Mouse (Mus musculus): ENCODE measurements around the gene Dlg5. TPM values are rescaled to one million over a fixed set of nuclear protein-coding genes. Genes with fewer than 3 reads are reported as not detected.

Gene Dlg5
- total RNA-seq, 2 experiments from 2014 or later = 31.9 to 37.6 TPM

DNA sequence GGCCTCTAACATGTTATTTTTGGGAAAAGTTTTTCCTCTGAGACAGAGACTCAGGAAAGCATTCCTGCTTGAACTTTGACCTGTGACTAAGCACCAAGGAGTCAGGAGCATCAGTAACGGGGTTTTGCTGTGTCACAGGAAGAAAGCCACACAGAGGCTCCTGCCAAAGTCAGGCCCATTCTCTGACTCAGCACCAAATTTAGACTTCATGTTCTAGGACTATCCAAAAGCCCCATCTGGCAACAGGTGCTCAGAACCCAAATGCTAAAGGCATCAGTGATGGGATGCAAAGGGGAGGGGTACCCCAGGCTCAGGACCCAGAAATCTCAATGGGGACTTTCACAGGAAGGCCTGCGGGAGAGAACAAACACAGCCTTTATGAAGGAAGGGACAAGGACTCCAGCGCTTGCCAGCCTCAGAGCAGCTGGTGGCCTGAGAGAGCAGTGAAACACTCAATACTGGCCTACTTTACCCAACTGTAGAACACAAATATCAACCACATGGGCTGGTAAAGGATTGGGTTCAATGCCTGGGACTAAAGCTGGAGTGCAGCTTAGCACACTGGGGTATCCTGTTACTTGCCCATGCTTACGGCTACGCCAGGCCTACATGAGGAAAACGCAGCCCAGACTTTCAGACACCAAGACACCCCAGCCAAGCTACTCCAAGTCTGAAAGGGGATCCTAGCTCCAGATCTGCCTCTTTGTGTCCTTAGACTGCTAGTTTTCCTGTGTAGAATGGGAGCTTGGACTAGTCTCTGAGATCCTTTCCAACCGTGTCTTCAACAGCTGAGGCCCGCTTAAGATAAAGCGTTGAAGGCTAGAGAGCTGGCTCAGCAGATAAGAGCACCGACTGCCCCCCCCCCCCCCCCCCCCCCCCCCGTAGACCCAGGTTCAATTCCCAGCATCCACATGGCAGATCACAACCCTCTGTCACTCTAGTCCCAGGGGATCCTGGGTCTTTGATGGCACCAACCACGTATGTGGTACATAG is 12.8 kb downstream of the Dlg5 start:
- DNase-seq = no peak

DNA sequence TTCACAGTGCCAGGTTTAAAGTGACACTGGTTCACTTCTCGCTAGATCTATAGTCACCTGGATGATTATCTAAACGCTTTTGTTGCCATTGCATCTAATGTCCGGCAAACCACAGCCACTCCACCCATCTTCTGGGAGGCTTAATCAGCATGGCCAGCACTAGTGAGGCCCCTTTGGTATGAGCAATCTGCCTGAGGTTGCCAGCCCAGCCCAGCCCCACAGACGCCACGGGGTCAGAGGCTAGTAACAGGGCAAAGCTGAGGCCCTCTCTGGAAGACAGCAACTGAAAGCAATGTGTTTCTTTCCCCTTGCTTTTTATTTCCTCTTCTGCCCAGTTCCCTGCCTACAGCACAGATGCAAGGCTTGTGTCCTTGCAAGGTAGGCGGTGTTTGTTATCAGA is 17.2 kb downstream of the Dlg5 start:
- DNase-seq = no peak

DNA sequence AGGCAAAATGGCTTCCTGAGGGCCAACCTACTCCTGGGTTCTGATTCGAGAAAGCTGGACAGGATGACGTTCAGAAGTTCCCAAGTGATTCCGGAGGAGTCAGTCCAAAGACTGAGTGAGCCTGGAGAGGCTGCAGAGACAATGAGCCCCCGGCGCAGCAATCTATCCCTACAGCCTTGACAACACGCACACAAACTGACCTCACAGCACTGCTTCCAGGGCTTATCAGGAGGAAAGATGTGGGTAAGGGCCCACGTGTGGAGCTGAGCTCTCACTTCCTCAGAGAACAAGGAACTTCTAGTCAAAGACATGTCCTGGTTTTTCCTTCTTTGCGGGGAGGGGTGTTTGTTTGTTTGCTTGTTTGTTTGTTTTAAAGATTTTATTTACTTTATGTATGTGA is 18.7 kb downstream of the Dlg5 start:
- no peak for DNase-seq

DNA sequence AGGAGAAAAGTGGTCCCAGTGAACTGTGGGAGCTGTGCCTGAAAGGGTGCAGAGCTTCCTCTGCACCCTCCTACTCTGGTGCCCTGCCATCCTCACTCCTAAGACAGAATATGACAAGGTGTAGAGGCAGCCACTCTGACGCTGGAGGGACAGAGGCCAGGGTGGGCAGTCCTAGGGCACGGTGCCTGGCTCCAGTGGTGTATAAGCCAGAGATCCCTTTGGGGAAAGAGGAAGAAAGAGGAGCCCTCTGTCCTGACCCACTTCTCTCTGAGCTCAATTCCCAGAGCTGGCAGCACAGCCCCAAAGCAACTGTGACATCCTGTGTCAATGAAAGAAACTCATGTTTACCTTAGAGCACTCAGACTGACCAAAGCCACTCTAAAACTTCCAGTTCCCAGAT is 19.4 kb downstream of the Dlg5 start:
- no peak for DNase-seq

DNA sequence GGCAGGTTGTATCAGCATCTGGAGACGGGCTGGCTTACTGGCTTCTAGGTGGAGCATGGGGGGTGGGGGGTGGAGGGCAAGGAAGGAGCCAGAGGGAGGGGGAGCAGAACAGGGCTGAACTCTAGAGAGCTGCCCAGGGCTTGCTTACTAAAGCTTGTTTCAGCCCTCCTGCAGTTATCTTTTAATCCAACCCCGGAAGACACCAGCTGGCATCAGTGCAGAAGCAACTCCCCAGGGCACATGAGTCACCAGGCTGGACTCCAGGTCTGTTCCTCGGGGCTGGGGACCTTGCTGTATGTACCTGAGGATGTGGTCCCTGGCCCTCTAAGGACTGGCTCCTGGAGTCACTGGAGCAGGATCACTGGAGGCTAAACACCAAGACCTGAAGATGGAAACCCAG is 23.0 kb downstream of the Dlg5 start:
- peak; percentile 50 for DNase-seq

DNA sequence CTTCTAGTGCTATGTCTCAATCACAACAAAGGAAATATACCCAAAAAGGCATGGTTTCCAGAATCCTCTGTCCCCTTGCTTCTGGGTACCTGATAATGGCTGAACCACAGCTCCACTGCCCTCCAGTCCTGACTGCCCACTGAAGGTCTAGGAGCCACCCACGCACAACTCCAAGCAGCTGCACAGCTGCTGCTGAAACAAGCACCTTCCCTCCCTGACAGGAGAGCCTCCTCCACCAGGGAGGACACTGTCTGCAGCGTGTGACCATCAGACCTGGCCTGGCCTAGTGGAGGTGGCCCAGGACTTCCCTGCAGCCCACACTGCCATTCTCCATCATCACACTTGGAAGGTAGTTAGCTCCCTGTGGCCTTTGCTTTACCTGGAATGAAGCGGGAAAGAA is 23.4 kb downstream of the Dlg5 start:
- no peak for DNase-seq

DNA sequence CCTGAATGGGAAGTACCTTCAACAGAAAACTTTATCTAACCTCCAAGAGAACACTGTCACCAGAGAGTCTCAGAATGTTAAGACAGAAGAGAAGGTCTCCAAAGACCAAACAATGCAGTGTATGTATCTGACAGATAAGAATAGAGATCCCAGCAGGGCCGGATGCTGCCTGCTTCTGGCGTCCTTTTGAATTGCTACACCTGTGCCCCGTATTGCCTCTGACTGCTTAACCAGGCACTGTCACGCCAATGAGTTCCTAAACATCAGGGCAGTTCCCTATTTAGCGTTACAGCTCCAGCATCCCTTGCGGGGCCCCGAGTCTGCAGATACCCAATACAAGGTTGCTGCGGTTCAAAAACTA is 28.4 kb downstream of the Dlg5 start:
- no peak for DNase-seq

DNA sequence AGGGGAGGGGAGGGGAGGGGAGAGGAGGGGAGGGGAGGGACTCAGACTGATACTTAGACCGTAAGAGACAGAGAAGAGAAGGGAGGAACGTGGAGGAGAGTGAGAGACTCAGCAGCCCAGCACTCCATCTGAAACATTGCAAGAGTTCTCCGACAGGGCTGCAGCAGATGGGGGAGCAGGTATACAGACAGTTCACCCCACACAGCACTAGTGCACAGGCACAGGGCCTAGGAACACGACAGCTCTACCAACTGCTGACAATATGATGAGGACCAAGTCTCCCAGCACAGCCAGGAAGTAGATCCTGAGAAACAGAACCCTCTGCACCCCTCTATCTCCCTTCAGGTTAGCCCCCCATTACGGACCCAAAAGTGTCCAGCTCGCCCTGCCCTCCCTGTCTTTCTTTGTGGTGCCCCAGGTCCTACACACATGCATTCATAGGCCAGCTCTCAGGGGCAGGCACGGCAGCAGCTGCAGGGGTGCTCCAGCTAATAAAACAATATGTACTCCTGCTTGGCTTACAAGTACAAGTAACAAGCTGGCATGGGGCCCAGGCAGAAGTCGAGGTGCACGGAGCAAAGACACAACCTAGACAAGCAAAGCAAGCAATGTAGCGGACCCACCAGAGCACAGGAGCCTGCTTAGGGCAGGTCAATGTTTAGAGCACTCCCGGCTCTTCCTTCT is 28.9 kb downstream of the Dlg5 start:
- DNase-seq = no peak

DNA sequence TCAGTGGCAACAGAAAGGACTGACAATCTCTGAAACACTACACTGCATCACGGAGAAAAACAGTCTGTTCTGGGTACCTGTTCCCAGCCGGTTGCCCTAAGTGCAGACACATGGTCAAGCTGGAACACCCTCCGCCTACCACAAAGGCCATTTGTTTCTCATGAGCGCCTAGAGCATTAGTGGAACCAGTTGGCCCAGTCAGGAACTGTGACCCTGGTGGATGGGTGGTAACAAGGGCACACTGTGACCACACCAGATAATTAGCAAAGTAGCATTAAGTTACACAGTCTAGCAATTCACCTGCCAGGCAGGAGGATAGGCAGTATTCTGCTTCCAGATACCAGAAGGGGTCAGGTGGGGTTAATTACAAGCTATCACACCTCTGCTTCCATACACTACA is 29.7 kb downstream of the Dlg5 start:
- no peak for DNase-seq

DNA sequence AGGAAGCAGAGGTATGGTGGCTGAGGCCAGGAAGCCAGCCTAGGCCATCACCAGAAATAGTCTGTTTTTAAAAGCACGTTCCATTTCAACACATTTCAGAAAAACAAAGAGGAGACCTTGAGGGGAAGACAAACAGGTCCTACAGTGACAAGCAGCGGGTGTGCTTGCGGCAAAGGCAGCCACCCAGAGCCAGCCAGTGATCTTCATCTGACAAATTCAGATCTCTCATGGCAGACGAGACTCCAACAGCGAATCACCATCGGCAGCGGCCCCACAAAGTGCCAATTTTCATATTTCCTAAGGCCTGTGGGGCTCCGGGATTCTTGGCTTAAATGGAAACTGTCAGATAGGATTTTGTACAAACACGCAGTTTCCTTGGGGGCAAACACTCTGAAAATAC is 31.3 kb downstream of the Dlg5 start:
- peak; percentile 36 for DNase-seq

DNA sequence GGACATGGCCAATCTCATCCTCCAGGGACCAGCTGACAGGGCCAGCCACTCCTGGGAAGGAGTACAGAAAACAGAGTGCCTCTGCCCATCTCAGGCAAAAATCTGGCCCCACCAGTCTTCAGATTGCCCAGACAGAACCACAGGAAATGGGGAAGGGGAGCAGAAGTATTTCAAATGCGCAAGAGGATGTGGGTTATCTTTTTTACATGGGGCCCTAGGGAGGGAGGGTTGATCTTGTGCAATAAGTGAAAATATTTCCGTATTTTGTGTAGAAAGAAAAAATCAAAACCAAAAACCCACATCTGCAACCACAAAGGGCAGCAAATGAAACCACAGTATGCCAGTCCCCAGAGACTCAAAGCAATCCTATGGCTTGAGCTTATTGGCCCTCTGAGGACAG is 32.4 kb downstream of the Dlg5 start:
- peak; percentile 30 for DNase-seq

DNA sequence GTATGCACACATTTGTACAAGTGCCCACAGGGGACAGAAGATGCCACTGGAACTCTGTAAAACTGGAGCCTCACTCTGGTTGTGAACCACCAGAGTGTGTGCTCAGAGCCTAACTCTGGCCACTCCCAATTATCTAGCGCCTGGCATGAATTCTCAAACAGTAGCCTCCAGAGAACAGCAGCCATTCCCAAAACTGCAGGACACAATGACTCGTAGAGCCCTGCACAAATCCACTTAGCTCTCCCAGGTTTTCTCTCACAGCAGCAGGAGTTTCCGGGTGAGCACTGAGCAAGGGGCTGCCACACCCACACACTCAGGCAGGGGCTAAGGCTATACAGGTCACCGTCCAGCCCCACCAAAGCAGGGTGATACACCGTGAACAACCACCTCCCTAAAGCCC is 32.9 kb downstream of the Dlg5 start:
- DNase-seq = no peak

DNA sequence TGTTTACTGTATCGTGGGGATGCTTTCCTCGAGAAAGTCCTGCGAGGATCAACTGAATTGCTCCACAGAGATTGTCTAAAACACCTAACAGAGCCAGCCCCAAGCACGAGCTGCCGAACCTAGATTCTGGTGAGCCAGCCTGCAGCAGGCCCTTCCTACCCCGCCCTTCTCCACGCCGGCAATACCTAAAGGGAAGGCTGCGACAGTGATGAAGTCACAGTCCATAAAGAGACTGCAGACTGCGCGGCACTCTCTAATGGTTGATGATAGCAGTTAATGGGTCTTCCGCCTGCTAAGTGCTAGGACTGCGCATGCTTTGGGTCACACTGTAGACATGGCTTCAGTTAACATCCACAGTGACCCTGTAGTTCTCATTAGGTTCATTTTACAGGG is 38.4 kb downstream of the Dlg5 start:
- no peak for DNase-seq

DNA sequence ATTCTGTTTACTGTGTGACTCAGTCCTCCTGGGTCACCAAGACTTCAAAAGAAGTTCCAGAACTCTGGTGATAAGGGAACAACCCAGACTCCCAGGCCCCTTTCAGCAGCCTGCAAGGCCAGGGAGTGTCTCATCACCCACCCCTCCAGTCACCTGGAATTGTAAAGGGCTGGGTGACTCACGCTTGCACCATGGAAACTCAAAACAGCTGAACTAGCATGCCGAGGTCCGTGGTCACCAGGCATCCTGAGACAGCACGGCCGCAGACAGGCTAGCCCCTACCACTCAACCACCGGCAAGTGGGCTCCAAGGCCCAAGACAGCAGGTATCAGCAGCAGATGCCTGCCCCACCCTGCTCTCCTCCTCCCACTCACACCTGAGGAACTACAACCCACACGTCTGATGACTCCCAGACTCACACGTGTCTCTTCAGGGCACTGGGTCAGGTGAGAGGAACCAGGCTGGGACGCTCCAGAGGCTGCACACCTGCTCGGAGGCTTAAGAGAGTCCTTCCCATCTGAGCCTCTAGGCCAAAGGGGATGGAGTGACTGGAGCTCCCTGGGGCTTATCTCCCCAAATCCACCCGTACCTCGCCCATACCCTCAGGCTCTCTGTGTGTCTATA is 38.9 kb downstream of the Dlg5 start:
- DNase-seq = peak; percentile 68

DNA sequence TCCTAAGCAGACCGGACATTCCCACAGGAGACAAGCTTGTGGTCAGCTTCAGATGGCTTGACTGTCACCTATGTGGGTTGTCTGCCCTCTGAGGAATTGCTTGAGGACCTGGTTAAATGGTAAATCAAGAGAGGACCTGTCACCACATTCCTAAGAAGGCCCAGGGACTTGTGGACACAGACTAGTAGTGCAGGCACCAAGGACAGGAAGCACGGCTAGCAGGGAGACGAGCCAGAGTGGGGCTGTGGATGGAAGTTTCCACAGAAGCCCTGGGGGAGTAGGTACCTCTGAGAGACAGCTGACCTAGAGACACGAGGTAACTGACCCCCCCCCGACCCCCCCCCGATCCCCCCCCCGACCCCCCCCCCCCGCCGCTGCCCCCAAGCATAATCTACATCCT is 39.4 kb downstream of the Dlg5 start:
- DNase-seq = peak; percentile 40

DNA sequence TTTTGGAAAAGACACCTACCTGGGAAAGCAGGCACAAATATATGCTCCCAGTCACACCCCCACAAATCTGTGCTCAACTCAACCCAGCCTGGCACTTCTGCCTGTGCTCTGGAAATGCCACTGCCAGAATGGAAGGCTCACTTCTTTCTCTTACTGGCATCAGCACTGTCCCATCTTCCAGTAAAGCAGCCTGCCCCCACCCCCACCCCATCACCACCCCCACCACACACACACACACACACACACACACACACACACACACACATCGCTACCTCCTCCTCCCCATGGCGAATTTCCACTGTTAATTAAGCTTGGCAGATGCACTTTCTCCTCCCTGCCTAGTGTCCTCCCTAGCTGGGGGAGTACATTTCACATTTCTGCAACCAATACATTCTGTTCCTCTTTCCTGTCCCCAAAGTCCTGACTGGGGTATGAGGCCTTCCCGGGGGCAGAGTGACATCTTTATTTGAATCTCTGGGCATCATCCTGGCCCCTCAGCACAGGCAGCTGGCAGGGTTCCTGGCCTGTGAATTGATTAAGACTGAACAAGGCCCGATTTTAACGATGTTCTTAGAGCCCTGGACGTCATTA is 40.3 kb downstream of the Dlg5 start:
- DNase-seq = no peak

DNA sequence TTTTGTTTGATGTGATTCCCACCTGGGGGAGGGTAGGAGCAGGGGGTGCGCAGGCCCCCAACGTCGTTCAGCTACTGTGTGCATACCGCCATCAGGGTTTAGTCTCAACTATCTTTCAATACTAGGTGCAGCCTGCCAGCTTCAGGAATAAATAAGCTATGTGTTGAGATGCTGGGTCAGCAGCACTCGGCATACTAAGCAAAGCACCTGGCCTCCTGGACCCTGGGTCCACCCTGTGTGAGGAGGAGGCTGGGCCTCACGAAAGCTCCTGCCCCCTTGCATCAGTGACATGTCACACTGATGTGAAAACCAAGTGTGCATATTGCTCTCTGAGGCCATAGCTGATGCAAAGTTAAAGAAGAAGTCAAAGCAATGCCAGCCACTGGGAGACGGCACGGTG is 42.5 kb downstream of the Dlg5 start:
- no peak for DNase-seq

DNA sequence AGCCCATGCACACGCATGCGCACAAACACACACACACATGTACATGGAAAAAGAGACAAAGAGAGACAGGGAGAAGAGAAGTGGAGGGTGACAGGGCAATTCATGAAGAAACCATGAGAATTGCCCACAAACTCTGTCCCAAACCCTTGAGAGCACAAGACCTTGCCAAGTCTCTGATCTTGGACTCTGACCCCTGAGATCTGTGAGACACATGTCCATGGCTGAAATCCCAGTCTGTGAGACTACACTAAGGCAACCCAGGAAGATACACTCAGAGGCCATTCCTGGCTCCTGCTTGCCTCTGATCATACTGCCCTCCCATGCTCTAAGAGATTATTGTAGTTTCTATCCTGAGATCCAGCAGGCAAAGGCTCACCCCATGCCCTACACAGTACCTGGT is 44.9 kb downstream of the Dlg5 start:
- DNase-seq = no peak

DNA sequence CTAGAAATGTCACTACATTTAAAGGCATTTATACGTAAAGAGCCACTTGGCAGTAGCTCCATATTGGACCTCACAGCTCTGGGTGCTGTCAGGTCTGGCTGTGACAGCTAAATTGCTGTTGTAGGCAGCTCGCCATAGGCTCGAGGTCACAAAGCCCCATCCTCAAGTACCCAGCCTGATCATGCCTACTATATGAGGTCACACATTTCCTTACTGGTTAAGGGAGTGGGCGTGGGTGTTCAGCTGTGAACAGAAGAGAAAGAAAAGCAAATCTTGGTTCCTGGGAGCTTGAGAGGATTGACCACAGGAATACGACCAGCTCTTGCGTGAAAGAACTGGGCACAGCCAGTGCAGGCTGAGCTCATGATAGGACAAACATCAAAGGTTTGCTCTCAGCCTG is 46.0 kb downstream of the Dlg5 start:
- no peak for DNase-seq

DNA sequence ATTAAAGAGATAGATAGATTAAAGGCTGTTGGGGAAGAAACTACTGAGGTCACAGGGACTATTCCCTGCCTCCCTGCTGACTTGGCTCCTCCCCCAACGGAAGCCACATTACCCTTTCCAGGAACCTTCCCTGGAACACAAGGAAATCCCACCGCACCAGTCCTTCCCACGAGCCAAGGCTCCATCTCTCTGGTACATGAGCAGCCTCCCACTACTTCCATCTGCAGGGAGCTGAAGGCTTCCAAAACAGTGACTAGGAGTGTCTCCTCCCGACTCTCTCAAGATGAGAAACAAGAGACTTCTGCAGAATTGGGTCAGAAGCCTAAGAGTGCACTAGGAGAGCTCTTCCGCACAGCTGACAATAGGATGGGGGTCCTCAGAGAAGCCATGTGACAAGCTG is 47.9 kb downstream of the Dlg5 start:
- DNase-seq = no peak

DNA sequence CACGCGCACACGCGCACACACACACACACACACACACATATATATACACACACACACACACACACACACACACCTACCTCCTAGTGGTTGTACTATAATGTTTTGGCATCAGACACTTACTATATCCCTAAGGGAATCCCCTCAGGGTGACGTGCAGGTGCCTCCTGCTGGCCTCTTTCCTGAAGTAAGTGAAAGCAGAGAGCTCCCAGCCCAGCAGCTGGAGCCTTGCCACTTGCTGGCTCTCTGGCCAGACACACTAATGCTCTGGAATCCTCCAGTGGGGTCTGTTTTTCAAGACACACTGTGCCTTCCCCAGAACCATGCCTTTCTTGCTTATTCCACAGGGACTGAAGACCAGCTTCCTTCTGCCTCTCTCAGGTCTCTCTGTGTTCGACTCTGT is 48.8 kb downstream of the Dlg5 start:
- DNase-seq = peak; percentile 58

DNA sequence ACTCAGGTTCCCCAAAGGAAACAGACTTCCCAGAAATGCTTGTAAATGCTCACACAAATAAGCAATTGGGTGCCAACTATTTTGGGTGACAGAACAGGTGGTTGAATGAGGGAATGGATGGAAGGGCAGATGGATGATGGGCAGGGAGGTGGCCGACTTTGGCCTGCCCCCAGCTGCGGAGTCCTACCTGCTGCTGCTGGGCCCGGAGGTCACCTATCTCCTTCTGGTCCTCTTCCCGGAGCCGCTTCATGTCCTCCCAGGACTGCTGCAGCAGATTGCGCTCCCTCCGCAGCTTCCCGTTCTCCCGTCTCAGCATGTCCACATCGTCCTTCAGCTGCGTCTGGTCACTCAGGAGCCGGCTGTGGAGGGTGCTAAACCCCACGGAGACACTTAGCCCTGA is 55.6 kb downstream of the Dlg5 start:
- no peak for DNase-seq

DNA sequence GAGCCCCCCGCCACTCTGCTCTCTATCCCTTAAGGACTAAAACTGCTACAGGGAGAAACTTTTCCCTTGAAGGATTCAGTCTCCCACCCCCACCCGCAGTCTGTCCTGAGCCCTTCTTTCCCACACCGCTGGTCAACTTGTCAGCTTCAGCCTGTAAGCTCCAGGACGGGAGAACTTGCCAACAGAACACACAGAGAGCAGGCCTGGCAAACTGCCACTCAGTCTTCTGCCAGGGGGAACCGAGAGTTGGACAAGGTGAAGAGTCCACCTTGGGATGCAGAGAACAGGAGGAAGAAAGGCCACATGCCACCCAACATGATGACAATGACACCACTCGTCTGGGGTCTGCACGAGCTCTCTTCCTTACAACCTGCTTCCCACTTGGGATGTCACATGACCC is 56.1 kb downstream of the Dlg5 start:
- no peak for DNase-seq
